Mouse (Mus musculus) liver, embryonic 18 days (tissue): ENCODE measurements around the gene Prpf4. TPM values are rescaled to one million over a fixed set of nuclear protein-coding genes. Genes with fewer than 3 reads are reported as not detected.

Experiments used
- polyA plus RNA-seq: library from polyadenylated mRNA; depleted of rRNA; stranded (reverse); fragments of >200 nt; gene quantifications from 2 replicates; pipeline ENCODE4 v1.2.3, GENCODE M21; 2012; rRNA removed

Gene Prpf4
- polyA plus RNA-seq, result 5.7 and 5.8 TPM in 2 replicates

GRCm38 (mm10) chr4:62408601-62409282 is at the start of gene Prpf4, which contains the start of gene Cdc26:
Gene Prpf4, plus strand, starts transcription at chr4:62408797.
Gene Cdc26, minus strand, starts transcription at chr4:62408642.

GRCm38 (mm10) chr4:62360088-62360804 is 48.4 kb upstream of the Prpf4 start, which contains the start of the genes Fkbp15 and Slc31a1:
Gene Fkbp15, minus strand, starts transcription at chr4:62360548.
Gene Slc31a1, plus strand, starts transcription at chr4:62360727.

GRCm38 (mm10) chr4:62435081-62435480 is 26.5 kb downstream of the Prpf4 start, which contains the start of gene Rnf183:
Gene Rnf183, minus strand, starts transcription at chr4:62435252.

GRCm38 (mm10) chr4:62470598-62471051 is 62.0 kb downstream of the Prpf4 start, which contains the start of gene Wdr31:
Gene Wdr31, minus strand, starts transcription at chr4:62470896.

Other genes with a start within 250 kb of the Prpf4 start
- gene Zfp37, start 177.8 kb upstream of the Prpf4 start, polyA plus RNA-seq, result 0.35 and 0.43 TPM in 2 replicates
- 10.7 and 13.0 TPM in 2 replicates for gene Slc31a2, start 146.2 kb upstream of the Prpf4 start, polyA plus RNA-seq
- 12.3 and 14.7 TPM in 2 replicates for gene Fkbp15, start 48.2 kb upstream of the Prpf4 start, polyA plus RNA-seq
- gene Slc31a1, start 48.1 kb upstream of the Prpf4 start, polyA plus RNA-seq, result 47.5 and 50.3 TPM in 2 replicates
- gene Cdc26, start 155 bp upstream of the Prpf4 start, polyA plus RNA-seq, result 38.3 and 38.5 TPM in 2 replicates
- not detected in 2 replicates for gene Rnf183, start 26.5 kb downstream of the Prpf4 start, polyA plus RNA-seq
- 0.37 and 0.41 TPM in 2 replicates for gene Wdr31, start 62.1 kb downstream of the Prpf4 start, polyA plus RNA-seq
- gene Bspry, start 71.3 kb downstream of the Prpf4 start, polyA plus RNA-seq, result 0.19 and 0.26 TPM in 2 replicates
- 11.5 and 12.4 TPM in 2 replicates for gene Hdhd3, start 94.7 kb downstream of the Prpf4 start, polyA plus RNA-seq
- 130 and 133 TPM in 2 replicates for gene Alad, start 111.1 kb downstream of the Prpf4 start, polyA plus RNA-seq
- gene Pole3, start 116.3 kb downstream of the Prpf4 start, polyA plus RNA-seq, result 19.8 and 20.6 TPM in 2 replicates
- gene 4933430I17Rik, start 116.6 kb downstream of the Prpf4 start, polyA plus RNA-seq, result 0.06 and 0.09 TPM in 2 replicates
- 5.3 and 5.4 TPM in 2 replicates for gene Rgs3, start 151.1 kb downstream of the Prpf4 start, polyA plus RNA-seq